Mouse (Mus musculus): ENCODE results near the gene Mcm9. TPM values are rescaled to one million over a fixed set of nuclear protein-coding genes. Genes with fewer than 3 reads are reported as not detected.

Gene Mcm9
- polyA plus RNA-seq, 1 experiment from 2014 or later: 8.3 TPM

DNA sequence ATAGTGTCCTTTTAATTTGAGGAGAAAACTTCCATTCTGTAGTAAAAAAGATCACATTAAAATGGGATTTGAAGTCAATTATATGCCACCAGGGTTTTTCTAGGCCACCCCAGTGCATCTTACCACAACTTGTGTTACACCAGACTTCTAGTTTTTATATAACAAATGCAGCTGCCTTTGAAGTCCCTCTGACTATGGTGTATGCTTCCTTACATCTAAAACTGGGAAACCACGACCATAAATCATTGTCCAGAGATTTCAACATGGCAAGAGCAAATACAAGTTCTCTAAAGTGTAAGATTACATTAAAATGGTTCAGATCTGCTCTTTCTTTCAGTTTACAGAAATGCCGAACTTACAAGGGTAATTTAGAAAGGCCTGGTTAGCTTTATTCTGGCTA lies 22.0 kb downstream of the Mcm9 start:
- Histone ChIP-seq H3K27ac (no peak overlapping the region), H3K9ac (no peak overlapping the region), H3K4me3 (replicated peaks) (no peak overlapping the region), H3K9me3 (no peaks in the 10 kb centered on the region), H3K36me3 (peaks cover 17% of the 10 kb centered on the region), H3K4me2 (replicated peaks) (no peak overlapping the region), H3K27me3 (replicated peaks) (no peaks in the 10 kb centered on the region), H3K4me1 (replicated peaks) (no peaks in the 10 kb centered on the region)
- ATAC-seq: no peak
- WGBS: 49% methylated on average over 2 of the region's 2 CpGs

DNA sequence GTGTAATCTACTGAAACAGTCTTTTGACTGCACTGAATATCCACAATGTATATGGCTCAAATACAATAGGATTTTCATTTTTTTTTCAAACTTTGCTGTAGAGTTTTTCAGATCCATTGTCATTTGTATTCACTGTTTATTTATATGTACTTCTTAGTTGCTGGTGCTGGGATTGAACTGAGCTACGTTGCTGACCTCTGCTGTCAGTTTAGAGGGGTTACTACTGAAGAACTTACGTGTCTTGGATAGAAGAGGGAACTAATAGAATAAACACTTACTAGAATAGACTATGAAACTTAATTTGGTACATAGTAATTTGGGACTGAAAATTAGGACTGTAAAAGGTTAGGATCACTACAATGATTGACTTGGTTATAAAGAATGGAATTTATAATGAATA lies 24.9 kb downstream of the Mcm9 start:
- Histone ChIP-seq H3K27me3 (replicated peaks) (no peaks in the 10 kb centered on the region), H3K4me2 (replicated peaks) (no peak overlapping the region), H3K27ac (no peak overlapping the region), H3K36me3 (peaks cover 8% of the 10 kb centered on the region), H3K9ac (no peak overlapping the region), H3K4me3 (replicated peaks) (no peak overlapping the region), H3K9me3 (no peaks in the 10 kb centered on the region), H3K4me1 (replicated peaks) (no peaks in the 10 kb centered on the region)
- 48% methylated on average over 2 of the region's 2 CpGs for WGBS
- ATAC-seq: no peak

DNA sequence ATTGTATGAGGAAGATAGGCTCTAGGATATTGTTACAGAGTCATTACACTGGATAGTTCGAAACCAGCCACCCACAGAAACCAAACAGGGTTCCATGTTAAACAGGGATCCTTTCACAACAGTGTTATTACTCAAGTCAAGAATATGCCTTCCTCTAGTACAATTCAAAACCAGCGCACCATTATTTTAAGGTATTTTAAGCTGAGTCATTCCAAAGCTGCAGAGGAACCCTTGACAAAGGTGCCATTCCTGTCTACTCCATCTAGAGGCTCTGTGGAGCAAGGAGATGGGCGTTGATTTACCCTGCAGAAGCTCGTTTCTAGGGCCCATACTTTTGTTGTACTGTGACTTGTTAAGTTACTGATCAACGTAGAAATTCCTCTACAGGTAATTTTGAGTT lies 31.4 kb downstream of the Mcm9 start:
- Histone ChIP-seq H3K4me2 (replicated peaks) (peak overlapping the region; percentile 32), H3K9ac (no peak overlapping the region), H3K9me3 (no peaks in the 10 kb centered on the region), H3K4me1 (replicated peaks) (0 out of 2 replicates have a peak, but pooled peaks cover 9% of the 10 kb centered on the region), H3K27me3 (replicated peaks) (no peaks in the 10 kb centered on the region), H3K27ac (no peak overlapping the region), H3K4me3 (replicated peaks) (no peak overlapping the region), H3K36me3 (no peaks in the 10 kb centered on the region)
- no peak for ATAC-seq
- 48% methylated on average over 5 of the region's 5 CpGs for WGBS

- Histone ChIP-seq H3K9ac (peak overlapping the region; percentile 94), H3K9me3 (no peaks in the 10 kb centered on the region), H3K4me1 (replicated peaks) (0 out of 2 replicates have a peak, but pooled peaks cover 9% of the 10 kb centered on the region), H3K36me3 (no peaks in the 10 kb centered on the region), H3K4me3 (replicated peaks) (peak overlapping the region; percentile 90), H3K27ac (peak overlapping the region; percentile 99), H3K27me3 (replicated peaks) (no peaks in the 10 kb centered on the region), H3K4me2 (replicated peaks) (peak overlapping the region; percentile 81)
- peak; percentile 44 for ATAC-seq
- WGBS: under 1% methylated on average over 99 of the region's 99 CpGs
Measured at GRCm38 (mm10) chr10:53597121-53597881, 32.9 kb downstream of the Mcm9 start.

DNA sequence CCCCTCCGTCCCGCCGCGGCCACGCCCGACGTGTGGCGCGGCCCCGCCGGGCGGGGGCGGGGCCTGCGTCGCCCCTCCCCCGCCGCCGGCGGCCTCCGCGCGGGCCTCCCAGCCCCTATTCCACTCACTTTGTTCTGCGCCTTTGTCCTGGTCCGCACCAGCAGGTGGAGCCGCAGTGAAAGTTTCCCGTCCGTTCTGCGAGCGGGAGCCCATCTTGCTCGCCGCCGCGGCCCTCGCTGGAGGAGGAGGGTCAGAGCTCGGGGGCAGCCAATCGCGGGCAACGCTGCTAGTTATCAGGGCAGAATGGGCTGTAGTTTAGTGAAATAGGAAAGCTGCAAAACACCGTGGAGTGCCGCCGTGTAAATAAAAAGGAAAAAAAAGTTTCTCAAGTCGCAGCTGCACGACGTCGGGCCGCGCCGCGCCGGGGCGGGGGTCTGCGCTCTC lies 33.5 kb downstream of the Mcm9 start, which contains the start of gene Asf1a:
TSS of gene Asf1a (plus strand) at position 81 of the 444 bp plus-strand sequence.
- peak; percentile 99 for ATAC-seq
- Histone ChIP-seq H3K36me3 (no peaks in the 10 kb centered on the region), H3K4me2 (replicated peaks) (peak within 1 kb of the TSS; percentile 81), H3K27me3 (replicated peaks) (no peaks in the 10 kb centered on the region), H3K4me3 (replicated peaks) (peak within 1 kb of the TSS; percentile 90), H3K9me3 (no peaks in the 10 kb centered on the region), H3K9ac (peak within 1 kb of the TSS; percentile 94), H3K27ac (peak within 1 kb of the TSS; percentile 99), H3K4me1 (replicated peaks) (0 out of 2 replicates have a peak, but pooled peaks cover 9% of the 10 kb centered on the region)
- under 1% methylated on average over 50 of the region's 52 CpGs for WGBS

DNA sequence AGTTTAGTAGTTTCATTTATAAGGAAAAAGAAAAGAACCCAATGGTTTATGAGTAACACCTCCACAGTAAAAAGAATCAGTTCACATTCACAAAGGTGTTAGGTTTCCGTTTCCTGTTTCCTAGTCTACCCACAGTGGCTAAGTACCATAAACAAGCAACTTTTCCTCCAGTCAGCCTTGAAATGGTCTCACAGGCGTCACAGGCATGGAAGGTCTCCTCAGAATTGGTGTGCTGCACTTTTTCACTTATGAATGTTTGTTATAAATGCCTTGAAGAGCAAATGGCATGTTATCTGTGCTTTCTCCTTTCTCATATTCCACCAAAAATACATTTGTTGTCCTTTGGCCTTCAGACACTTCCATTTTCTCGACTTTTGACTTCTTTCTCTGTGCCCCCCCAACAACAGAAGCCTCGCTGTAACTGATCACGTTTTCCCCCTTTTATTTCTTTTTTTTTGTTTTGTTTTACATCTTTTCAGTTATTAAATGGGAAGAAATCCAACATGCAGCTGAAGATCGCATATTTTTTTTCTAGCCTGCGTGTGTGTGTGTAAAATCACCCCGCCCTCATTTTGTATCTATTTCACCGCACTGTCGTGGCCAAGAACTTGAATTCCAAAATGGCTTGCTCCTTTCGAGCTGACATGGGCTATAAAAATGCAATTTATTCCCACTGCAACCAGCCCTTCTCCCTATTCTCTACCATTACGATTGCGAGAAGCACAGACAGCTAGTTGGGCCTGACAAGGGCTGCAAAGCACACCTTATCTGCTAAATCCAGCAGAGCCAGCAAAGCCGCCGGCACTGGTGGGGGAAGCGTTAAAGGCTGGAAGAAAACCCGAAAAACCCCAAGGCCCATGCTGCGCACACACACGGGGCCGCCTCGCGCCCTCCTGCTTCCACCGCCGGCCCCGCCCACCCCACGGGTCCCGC lies 34.2 kb downstream of the Mcm9 start:
- peak overlapping the region; percentile 90 for H3K4me3 ChIP-seq (replicated peaks)
- peak overlapping the region; percentile 81 for H3K4me2 ChIP-seq (replicated peaks)
- ATAC-seq: no peak; the same call in 1 of the 2 replicates
- 0 out of 2 replicates have a peak, but pooled peaks cover 9% of the 10 kb centered on the region for H3K4me1 ChIP-seq (replicated peaks)
- peak overlapping the region; percentile 59 for H3K9ac ChIP-seq
- no peaks in the 10 kb centered on the region for H3K36me3 ChIP-seq
- peak overlapping the region; percentile 96 for H3K27ac ChIP-seq
- WGBS: 4% methylated on average over 26 of the region's 27 CpGs
- H3K9me3 ChIP-seq: no peaks in the 10 kb centered on the region
- H3K27me3 ChIP-seq (replicated peaks): no peaks in the 10 kb centered on the region

DNA sequence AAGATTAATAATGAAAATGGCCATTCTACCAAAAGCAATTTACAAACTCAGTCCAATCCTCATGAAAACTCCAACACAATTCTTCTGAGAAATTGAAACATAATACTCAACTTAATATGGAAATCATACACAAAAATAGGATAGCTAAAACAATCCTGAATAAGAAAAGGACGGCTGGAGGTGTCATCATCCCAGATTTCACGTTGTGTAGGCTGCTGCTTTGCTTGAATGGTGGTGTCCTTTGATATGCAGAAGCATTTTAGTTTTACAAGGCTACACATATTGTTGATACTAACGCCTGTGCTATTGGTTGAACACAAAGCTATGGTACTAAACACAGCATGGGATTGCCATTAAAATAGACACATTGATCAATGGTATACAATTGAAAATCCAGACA lies 44.5 kb downstream of the Mcm9 start:
- ATAC-seq: no peak
- Histone ChIP-seq H3K9me3 (no peaks in the 10 kb centered on the region), H3K9ac (no peak overlapping the region), H3K36me3 (no peaks in the 10 kb centered on the region), H3K4me2 (replicated peaks) (no peak overlapping the region), H3K27ac (no peak overlapping the region), H3K4me3 (replicated peaks) (no peak overlapping the region), H3K4me1 (replicated peaks) (0 out of 2 replicates have a peak, but pooled peaks cover 3% of the 10 kb centered on the region), H3K27me3 (replicated peaks) (no peaks in the 10 kb centered on the region)
- 83% methylated on average over 3 of the region's 3 CpGs for WGBS

GRCm38 (mm10) chr10:53581087-53581486 lies 49.2 kb downstream of the Mcm9 start:
- no peaks in the 10 kb centered on the region for H3K9me3 ChIP-seq
- H3K4me1 ChIP-seq (replicated peaks): peaks cover 6% of the 10 kb centered on the region; the same call in 1 of the 2 replicates
- no peak; the same call in none of the 2 replicates for ATAC-seq
- no peaks in the 10 kb centered on the region for H3K36me3 ChIP-seq
- WGBS: 20% methylated on average over 7 of the region's 12 CpGs
- H3K4me3 ChIP-seq (replicated peaks): peak overlapping the region; percentile 40
- no peaks in the 10 kb centered on the region for H3K27me3 ChIP-seq (replicated peaks)
- H3K27ac ChIP-seq: peak overlapping the region; percentile 58; the same call in 1 of the 2 replicates
- H3K9ac ChIP-seq: peak overlapping the region; percentile 34; the same call in 1 of the 2 replicates
- H3K4me2 ChIP-seq (replicated peaks): peak overlapping the region; percentile 89

DNA sequence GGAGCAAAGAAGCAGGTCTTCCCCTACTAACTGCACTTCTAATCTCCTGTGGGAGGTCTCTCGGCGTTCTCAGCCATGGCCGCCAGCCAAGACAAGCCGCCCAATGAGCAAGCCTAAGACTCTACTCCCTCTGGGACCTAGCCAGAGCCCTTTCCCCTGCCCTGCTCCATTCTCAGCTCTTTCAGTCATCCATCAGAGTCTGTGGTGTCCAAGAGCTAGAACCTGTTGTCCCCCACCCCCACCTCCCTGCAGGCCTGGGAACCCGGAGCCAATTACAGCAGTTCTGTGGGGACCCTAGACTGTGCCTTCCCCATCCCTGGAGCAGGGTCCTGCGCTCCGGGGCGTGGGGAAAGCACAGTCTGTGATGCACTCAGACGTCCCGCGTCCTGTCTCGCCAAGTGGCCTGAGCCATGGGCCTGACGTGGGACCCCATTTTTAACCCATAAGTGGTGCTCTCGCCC lies 49.6 kb downstream of the Mcm9 start:
- Histone ChIP-seq H3K9me3 (no peaks in the 10 kb centered on the region), H3K36me3 (no peaks in the 10 kb centered on the region), H3K27me3 (replicated peaks) (no peaks in the 10 kb centered on the region), H3K4me2 (replicated peaks) (peak overlapping the region; percentile 89), H3K9ac (peak overlapping the region; percentile 34; the same call in 1 of the 2 replicates), H3K4me3 (replicated peaks) (peak overlapping the region; percentile 40), H3K4me1 (replicated peaks) (peaks cover 6% of the 10 kb centered on the region; the same call in 1 of the 2 replicates), H3K27ac (peak overlapping the region; percentile 58)
- 14% methylated on average over 14 of the region's 14 CpGs for WGBS
- ATAC-seq: peak; percentile 94

GRCm38 (mm10) chr10:53580137-53580536 lies 50.1 kb downstream of the Mcm9 start:
- H3K4me1 ChIP-seq (replicated peaks): peaks cover 6% of the 10 kb centered on the region; the same call in 1 of the 2 replicates
- H3K4me2 ChIP-seq (replicated peaks): peak overlapping the region; percentile 89
- ATAC-seq: peak; percentile 83
- 28% methylated on average over 7 of the region's 7 CpGs for WGBS
- no peaks in the 10 kb centered on the region for H3K9me3 ChIP-seq
- H3K9ac ChIP-seq: no peak overlapping the region
- H3K27me3 ChIP-seq (replicated peaks): no peaks in the 10 kb centered on the region
- peak overlapping the region; percentile 40 for H3K4me3 ChIP-seq (replicated peaks)
- no peaks in the 10 kb centered on the region for H3K36me3 ChIP-seq
- no peak overlapping the region for H3K27ac ChIP-seq

- no peak overlapping the region for H3K27ac ChIP-seq
- no peak overlapping the region for H3K4me2 ChIP-seq (replicated peaks)
- no peaks in the 10 kb centered on the region for H3K9me3 ChIP-seq
- no peaks in the 10 kb centered on the region for H3K4me1 ChIP-seq (replicated peaks)
- H3K27me3 ChIP-seq (replicated peaks): no peaks in the 10 kb centered on the region
- no peak overlapping the region for H3K4me3 ChIP-seq (replicated peaks)
- peak; percentile 85 for ATAC-seq
- no peaks in the 10 kb centered on the region for H3K36me3 ChIP-seq
- H3K9ac ChIP-seq: no peak overlapping the region
Measured at GRCm38 (mm10) chr10:53568531-53568930, 61.7 kb downstream of the Mcm9 start.

DNA sequence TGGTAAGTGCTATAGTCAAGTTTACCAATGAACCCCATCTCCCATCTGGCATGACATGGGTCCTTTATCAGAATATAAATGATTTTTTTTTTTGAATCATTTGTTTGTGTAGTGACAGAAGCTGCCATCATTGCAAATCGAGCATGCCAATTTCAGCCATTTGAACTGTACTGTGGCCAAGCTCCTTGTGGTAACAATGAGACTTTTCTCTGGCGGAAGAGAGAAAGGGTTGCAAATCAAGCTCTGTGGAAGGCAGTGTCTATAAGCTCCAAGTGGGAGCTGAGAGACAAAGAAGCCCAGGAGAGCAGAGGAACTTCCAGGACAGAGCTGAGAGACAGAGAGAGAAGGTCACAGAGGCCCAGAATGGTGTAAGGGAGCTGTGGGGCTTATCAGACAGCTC lies 64.7 kb downstream of the Mcm9 start:
- no peak for ATAC-seq
- WGBS: 83% methylated on average over 2 of the region's 2 CpGs

More for the DNA sequence above, 64.7 kb downstream of the Mcm9 start:
- Histone ChIP-seq H3K4me3 (replicated peaks) (no peak overlapping the region), H3K27me3 (replicated peaks) (no peaks in the 10 kb centered on the region), H3K4me2 (replicated peaks) (no peak overlapping the region), H3K27ac (no peak overlapping the region), H3K36me3 (no peaks in the 10 kb centered on the region), H3K9me3 (no peaks in the 10 kb centered on the region), H3K4me1 (replicated peaks) (no peaks in the 10 kb centered on the region), H3K9ac (no peak overlapping the region)

Data from intestine, embryonic 15.5 days (tissue).